Mouse (Mus musculus) 3T3-L1 (cell line): Measurements from ENCODE around the gene Tmem56.

Experiments
- DNase-seq: peaks from one replicate; pipeline ENCODE4 v3.0.0-alpha.2; 2015; ENCODE audit warnings: low read depth, low spot score

Tmem56 gene

DNA sequence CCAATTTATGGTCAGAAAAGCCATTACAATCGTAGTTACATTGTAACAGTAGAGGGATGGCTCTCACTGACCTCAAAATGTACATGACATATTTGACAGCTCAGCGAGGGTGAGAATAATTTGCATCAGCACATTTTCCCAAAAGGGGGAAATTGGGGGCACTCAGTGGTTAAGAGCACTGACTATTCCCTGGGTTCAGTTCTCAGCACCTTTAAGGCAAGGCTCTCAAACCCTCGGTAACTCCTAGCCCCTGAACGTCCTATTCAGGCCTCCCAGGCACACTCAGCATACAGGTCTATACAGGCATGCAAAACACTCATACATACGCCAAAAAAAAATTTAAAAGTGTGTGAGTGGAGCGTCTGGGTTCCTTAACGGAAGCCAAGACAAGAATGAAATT, 112.3 kb downstream of the Tmem56 start:
- DNase-seq = no peak

DNA sequence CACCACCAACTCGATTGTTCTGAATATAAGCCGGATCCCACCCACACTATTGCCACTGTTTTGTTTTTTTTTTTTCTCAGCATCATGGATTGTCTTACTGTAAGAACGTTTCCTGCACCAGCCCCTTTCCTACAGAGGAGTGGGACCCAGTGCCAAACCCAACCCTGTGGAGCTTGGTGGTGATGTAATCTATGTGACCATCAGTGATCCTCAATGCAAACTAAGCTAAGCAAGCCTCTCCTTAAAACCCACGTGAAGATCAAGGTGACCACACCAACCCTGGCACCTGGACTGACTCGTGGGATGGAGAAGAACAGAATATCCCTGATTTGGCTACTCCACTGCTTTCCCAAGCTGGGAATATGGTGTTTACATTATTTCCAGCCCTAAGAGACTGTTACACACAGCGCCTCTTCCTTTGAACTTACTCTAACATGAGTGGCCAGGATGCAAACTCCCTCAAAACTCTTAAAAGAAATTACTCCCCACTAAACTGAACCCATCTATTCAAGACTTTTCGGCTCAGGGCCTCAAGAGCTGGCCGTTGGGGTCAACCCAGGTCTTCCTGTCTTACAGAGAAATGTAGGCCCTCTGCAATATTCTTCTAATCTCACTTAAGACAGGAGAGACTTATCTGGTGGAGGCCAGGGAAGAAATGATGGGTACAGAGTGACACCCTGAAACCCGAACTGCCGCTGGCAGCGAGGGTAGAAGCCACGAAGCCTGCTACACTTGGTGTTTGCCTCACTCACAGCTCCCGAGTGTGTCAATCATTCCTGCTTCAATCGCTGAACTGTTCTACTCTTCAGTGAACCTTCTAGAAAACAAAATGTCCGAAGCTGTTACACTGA, 113.6 kb downstream of the Tmem56 start:
- no peak for DNase-seq

DNA sequence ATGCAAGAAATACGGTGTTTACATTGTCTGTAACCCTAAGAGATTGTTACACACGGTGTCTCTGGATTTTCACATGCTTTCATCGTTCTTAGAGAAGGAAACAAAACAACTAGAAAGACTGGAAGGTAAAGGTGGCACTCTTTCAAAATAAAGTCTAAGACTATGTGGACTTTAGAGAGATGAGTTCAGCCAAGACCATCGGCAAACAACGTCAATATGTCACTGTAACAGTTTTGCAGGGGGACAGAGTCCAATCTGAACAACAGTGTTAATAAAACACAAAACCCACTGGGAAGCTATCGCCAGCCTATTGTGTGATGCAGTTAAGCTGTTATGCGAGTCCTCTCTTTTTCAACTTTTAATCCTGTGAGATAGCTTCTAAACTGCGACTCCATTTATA, 114.3 kb downstream of the Tmem56 start:
- no peak for DNase-seq

DNA sequence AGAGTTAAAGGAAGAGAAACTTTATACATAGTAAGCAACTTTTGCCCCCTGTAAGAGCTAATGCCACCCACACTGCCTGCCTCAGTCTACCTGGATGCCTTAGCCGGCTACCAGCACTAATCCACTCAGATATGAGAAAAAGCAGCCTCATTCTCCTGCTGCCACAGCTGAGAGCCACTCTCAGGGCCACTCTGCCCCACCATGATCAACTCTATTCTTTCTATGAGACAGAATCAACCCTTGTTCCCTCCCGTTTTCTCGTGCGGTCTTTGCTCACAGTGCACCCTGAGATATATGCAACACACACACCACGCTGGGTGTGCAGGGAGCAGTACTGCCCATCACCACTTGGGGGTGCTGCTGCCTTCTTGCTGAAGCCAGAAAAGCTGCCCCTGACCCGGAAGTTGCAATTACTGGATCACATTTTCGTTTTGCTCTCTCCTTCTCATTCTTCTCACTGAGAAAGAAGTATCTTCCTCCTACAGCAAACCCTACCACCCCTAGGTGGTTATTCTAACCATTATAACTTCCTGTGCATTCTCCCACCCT, 119.6 kb downstream of the Tmem56 start:
- DNase-seq = peak; percentile 39

DNA sequence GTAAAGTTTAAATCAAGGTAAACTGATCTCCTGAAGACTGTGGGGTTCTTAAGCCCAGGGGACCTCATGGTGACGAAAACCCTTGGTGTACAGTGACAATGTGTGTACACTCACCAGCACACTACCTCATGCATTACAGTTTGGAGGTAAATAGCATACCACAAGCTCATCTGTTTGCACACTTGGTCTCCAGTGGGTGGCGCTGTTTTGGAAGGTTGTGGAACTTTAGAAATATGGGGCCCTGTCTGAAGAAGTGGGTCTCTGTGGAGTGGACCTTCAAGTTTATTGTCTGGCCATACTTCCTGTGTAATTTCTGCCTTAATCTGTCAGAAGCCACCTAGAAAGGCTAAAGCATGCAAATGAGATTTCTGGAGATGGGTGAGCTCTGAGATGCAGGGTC, 121.2 kb downstream of the Tmem56 start:
- DNase-seq = no peak

DNA sequence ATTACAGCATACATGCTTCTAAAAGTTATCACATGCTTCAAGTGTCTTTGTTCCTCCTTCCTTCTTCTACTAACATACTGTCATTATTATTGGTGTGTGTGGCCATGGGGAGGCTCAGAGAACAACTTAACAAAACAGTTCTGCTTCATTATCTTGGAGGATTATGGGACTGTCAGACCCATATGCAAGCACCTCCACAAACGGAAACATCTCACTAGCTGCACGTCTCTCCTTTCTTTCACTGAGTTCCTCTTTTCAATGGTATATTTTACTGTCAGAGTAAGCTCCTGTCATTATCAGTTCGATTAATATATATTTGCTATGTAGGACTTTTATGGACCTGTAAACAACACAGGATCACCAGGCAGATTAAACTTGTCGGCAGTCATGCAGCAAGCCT, 122.5 kb downstream of the Tmem56 start:
- no peak for DNase-seq

DNA sequence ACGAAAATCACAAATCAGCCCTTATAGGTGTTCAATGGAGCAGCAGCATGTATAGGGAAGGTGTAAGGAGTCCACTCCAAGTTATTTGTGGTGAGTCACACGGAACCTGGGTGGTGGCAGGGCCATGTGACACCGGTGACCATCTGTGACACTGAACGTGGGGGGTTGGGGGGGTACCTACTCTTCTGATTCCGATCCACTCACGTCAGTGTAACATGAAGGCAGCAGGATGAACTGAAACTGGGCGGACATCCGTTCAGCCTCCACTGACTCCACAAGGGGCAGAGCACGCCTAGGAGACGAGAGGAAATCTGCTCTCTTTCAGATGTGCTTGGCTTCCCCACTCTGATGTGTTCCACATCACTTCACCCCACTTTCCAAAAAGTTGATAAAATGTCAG, 123.3 kb downstream of the Tmem56 start:
- DNase-seq = no peak

DNA sequence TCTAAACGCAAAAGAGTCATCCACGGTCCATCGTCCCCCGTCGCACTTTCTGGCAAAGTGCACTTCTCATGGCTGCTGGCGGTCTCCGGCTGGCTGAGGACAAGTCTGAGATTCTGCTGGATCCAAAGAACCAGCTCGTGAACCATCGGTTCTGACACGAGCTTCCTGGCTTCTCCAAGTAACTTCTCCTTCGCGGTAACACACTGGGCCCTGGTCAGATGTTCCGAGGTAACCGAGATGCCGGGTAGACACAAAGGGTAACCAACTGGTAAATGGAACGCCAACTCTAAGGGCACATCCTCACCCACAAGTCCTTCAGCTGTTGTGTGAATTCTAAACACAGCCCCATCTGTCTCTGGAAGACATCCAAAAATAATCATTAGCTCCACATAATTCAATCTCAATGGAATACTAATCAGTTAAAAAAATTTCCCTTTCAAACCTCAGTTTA, 124.0 kb downstream of the Tmem56 start:
- no peak for DNase-seq

DNA sequence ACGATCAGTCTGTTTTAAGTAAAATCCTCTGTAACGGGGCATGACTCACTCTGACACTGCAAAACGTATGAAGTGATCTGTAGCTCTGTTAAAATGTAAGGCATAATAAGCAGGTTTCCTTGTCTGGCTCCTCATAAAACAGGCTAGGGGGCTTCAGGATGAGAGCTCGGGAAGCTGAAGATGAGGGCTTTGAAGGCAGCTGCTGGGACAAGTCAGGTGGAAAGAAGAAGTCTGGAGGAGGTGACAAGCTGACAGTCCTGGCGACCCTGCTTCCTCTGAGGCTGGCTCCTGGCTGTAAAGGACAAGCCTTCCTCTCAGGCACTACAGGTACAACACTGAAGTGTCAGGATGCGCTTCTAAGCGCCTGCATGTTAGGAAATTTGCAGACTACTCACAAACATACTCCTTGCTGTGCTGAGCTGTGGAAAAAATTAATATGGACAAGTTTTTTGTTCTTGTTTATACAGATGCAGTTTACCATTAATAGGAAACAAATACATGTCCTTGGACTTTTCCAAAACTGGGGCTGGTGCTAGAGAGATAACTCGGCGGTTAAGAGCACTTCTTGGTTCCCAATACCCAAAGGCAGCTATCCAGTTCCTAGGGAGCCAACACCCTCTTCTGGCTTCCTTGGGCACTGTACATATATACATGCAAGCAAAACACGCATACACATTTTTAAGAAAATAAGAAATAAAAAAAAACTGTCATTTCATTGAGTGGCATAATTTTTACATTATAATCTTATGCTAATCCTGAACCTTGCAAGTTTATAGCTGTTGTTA, 125.2 kb downstream of the Tmem56 start:
- no peak for DNase-seq

DNA sequence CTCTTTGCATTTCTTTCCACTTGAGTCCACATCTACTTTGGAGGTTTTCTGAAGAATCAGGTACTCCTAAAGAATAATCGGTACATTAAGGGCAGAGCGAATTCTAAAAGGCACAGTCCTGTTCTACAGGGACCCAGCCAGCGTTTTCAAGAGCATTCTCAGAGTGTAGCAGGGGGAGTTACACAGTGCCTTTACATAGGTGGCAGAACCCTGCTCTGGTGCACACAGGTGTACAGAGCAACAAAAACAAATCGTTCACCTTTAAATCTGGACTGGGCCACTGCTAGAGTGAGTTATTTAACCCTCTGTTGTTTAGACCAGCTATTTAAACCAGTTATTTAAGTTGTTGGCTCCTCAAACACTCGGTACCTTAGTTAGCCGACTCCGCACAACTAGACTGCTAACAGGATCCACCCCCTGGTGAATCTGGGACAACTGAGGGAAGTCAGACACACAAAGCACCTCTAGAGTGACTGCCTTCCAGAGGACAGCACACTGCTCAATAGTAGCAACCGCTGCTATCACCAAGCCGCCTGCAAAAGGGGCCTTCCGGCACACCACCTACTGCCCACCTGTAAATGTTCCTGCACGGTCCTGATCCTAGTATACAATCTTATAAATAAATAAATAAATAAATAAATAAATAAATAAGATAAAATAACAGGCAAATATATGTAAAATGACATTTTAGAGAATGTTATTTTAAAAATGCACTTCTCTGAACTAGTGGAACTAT, 126.3 kb downstream of the Tmem56 start:
- DNase-seq = no peak

DNA sequence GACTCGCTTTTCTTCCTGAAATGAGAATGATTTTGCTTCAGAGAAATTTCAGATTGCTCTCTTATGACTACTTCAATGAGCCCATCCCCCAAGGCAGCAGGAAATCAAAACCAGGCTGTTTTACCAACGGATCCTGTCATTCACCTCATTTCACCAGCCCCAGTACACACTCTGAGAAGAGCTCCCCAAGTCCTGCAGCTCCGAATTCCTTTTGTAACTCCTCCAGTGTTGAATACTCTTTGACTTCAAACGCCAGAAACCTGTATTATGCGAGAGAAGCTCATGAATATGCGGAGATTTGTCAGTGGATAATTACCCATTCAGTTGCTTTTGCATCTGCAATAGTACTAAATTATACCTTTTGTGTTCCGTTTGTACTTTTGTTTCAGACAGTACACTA, 126.9 kb downstream of the Tmem56 start:
- DNase-seq = no peak
